Mouse (Mus musculus) embryonic facial prominence, embryonic 12.5 days (tissue): ENCODE results near the gene Sec1. TPM values are rescaled to one million over a fixed set of nuclear protein-coding genes. Genes with fewer than 3 reads are reported as not detected.

ENCODE experiments used
- ATAC-seq: fragments of 200-750 bp; cut with Nextera tagmentation; 2 replicates; pipeline ENCODE4 v1.8.0; 2017; ENCODE audit not compliant: insufficient number of reproducible peaks, insufficient read depth, low FRiP score, low TSS enrichment
- H3K27ac ChIP-seq: fragments of 300-500 bp; sonication (generic); 2 replicates; pipeline ENCODE4 v1.5.1; 2016; ENCODE audit warnings: mild to moderate bottlenecking
- H3K27me3 ChIP-seq: fragments of 300-500 bp; sonication (generic); 2 replicates; pipeline ENCODE4 v1.6.1; 2016; ENCODE audit warnings: mild to moderate bottlenecking, moderate library complexity
- H3K36me3 ChIP-seq: fragments of 300-500 bp; sonication (generic); 2 replicates; pipeline ENCODE4 v1.6.1; 2016; ENCODE audit warnings: mild to moderate bottlenecking
- H3K4me1 ChIP-seq: fragments of 300-500 bp; sonication (generic); 2 replicates; pipeline ENCODE4 v1.6.1; 2016
- H3K4me2 ChIP-seq: fragments of 300-500 bp; sonication (generic); replicated peaks from 2 replicates; pipeline ENCODE4 v1.6.1; 2016; ENCODE audit warnings: mild to moderate bottlenecking, moderate library complexity
- H3K4me3 ChIP-seq: fragments of 300-500 bp; sonication (generic); 2 replicates; pipeline ENCODE4 v1.5.1; 2016; ENCODE audit warnings: mild to moderate bottlenecking
- H3K9ac ChIP-seq: fragments of 300-500 bp; sonication (generic); 2 replicates; pipeline ENCODE4 v1.6.1; 2016; ENCODE audit warnings: mild to moderate bottlenecking, moderate library complexity
- H3K9me3 ChIP-seq: fragments of 300-500 bp; sonication (generic); 2 replicates; pipeline ENCODE4 v1.6.1; 2016; ENCODE audit warnings: mild to moderate bottlenecking, moderate library complexity
- WGBS: fragments of 180-500 bp; shearing (Covaris S2); methylation state at CpG from one replicate; pipeline ENCODE4 v1.1.7; 2016; 5-methylcytosine and 5-hydroxymethylcytosine counted together
- polyA plus RNA-seq: library from polyadenylated mRNA; unstranded; fragments of >200 nt; fragmentation: Nextera tagmentation; extraction: Ambion mirVana; gene quantifications from 2 replicates; pipeline ENCODE4 v1.2.1, GENCODE M21; 2016

Sec1 gene
- polyA plus RNA-seq, 1 experiment from 2014 or later: 3.1 TPM

DNA sequence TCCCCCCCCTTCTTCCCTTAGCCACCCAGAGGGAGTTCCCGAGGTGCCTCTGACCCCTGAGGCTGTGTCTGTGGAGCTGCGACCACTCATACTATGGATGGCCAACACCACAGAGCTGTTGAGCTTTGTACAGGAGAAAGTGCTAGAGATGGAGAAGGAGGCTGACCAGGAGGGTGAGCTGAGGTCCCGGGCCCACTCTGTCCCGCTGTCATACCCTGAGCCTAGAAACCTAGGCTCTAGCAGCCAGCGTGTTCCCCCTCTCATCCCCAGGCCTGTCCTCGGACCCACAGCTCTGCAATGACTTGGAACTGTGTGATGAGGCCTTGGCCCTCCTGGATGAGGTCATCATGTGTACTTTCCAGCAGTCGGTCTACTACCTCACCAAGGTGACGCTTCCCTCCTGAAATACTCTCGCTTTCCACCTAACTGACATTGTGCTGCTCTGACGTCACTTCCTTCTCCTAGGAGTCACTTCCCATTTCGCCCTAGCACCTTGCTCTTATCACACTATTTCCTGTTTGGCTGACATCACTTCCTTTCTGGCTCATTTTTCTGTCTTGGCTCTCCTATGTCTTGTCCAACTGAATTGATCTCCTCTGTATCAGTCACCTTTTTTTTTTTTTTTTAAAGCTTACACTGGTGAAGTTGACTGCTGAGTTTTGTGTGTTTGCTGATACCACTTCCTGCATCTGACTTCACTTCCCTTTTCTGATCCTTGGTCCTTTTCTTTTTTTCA is 59.1 kb downstream of the Sec1 start:
- H3K4me1 ChIP-seq: peaks cover 16% of the 10 kb centered on the region
- peaks cover 8% of the 10 kb centered on the region; the same call in 1 of the 2 replicates for H3K36me3 ChIP-seq
- H3K27me3 ChIP-seq: peaks cover 6% of the 10 kb centered on the region; the same call in 1 of the 2 replicates
- H3K4me2 ChIP-seq: no peak overlapping the region
- no peak for ATAC-seq
- no peak overlapping the region for H3K4me3 ChIP-seq
- 88% methylated on average over 11 of the region's 11 CpGs for WGBS
- no peaks in the 10 kb centered on the region for H3K9me3 ChIP-seq
- 0 out of 2 replicates have a peak overlapping the region, but pooled peaks have one; percentile 23 for H3K27ac ChIP-seq
- H3K9ac ChIP-seq: no peak overlapping the region

- no peaks in the 10 kb centered on the region for H3K9me3 ChIP-seq
- 14% methylated on average over 31 of the region's 35 CpGs for WGBS
- peaks cover 24% of the 10 kb centered on the region for H3K27me3 ChIP-seq
- peaks cover 9% of the 10 kb centered on the region for H3K4me1 ChIP-seq
- H3K27ac ChIP-seq: 0 out of 2 replicates have a peak overlapping the region, but pooled peaks have one; percentile 6
- H3K9ac ChIP-seq: peak overlapping the region; percentile 63
- H3K36me3 ChIP-seq: peaks cover 8% of the 10 kb centered on the region; the same call in 1 of the 2 replicates
- no peak for ATAC-seq
- H3K4me3 ChIP-seq: peak overlapping the region; percentile 30
- H3K4me2 ChIP-seq: peak overlapping the region; percentile 54
These were observed 61.7 kb downstream of the Sec1 start for GRCm38 (mm10) chr7:45632499-45632898.

GRCm38 (mm10) chr7:45630064-45630907 is 63.9 kb downstream of the Sec1 start:
- peaks cover 29% of the 10 kb centered on the region for H3K27me3 ChIP-seq
- 73% methylated on average over 23 of the region's 23 CpGs for WGBS
- ATAC-seq: no peak
- H3K4me1 ChIP-seq: peaks cover 9% of the 10 kb centered on the region
- no peak overlapping the region for H3K4me3 ChIP-seq
- no peak overlapping the region for H3K9ac ChIP-seq
- no peak overlapping the region for H3K4me2 ChIP-seq
- H3K36me3 ChIP-seq: no peaks in the 10 kb centered on the region
- H3K27ac ChIP-seq: no peak overlapping the region
- H3K9me3 ChIP-seq: no peaks in the 10 kb centered on the region

DNA sequence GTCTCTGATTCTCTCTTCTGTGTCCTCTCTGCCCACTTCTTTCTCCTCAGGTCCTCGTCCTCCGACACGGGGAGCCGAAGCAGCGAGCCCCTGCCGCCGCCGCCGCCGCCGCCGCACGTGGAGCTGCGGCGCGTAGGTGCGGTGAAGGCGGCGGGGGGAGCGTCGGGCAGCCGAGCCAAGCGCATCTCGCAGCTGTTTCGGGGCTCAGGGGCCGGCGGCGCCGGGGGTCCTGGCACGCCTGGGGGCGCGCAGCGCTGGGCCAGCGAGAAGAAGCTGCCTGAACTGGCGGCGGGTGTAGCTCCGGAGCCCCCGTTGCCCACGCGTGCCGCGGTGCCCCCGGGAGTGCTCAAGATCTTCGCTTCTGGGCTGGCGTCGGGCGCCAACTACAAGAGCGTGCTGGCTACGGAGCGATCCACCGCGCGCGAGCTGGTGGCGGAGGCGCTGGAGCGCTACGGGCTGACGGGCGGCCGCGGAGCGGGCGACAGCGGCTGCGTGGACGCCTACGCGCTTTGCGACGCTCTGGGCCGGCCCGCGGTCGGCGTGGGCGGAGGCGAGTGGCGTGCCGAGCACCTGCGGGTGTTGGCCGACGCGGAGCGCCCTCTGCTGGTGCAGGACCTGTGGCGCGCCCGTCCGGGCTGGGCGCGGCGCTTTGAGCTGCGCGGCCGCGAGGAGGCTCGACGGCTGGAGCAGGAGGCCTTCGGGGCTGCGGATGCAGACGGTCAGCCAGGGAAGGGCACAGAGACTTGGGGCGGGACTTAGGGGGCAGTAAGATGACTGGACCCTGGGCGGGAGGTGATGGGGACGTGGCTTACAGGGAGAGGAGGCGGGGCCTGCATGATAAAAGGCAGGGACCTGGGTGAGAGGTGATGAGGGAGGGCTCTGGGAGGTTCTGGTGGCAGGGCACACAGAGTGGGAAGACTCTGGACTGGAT is 65.6 kb downstream of the Sec1 start:
- H3K27ac ChIP-seq: peak overlapping the region; percentile 60; the same call in 1 of the 2 replicates

More for the DNA sequence above, 65.6 kb downstream of the Sec1 start:
- 1% methylated on average over 105 of the region's 105 CpGs for WGBS
- Histone ChIP-seq H3K4me3 (peak overlapping the region; percentile 59), H3K4me2 (peak overlapping the region; percentile 98), H3K9ac (peak overlapping the region; percentile 75), H3K4me1 (peaks cover 9% of the 10 kb centered on the region), H3K27me3 (peaks cover 29% of the 10 kb centered on the region), H3K9me3 (no peaks in the 10 kb centered on the region), H3K36me3 (no peaks in the 10 kb centered on the region)
- ATAC-seq: peak; percentile 61

Other genes with a start within 250 kb of the Sec1 start
- 5,211 and 5,392 TPM in 2 replicates for gene Ftl1, start 234.5 kb downstream of the Sec1 start, polyA plus RNA-seq
- 220 and 224 TPM in 2 replicates for gene Bax, start 227.5 kb downstream of the Sec1 start, polyA plus RNA-seq
- 0.92 and 1.2 TPM in 2 replicates for gene Tulp2, start 212.5 kb downstream of the Sec1 start, polyA plus RNA-seq
- gene Gm45808, start 207.6 kb downstream of the Sec1 start, polyA plus RNA-seq: not detected in 2 replicates
- gene Dhdh, start 205.6 kb downstream of the Sec1 start, polyA plus RNA-seq: 3.0 and 3.7 TPM in 2 replicates
- gene Nucb1, start 184.0 kb downstream of the Sec1 start, polyA plus RNA-seq: 161 and 172 TPM in 2 replicates
- gene Ppp1r15a, start 168.1 kb downstream of the Sec1 start, polyA plus RNA-seq: 24.1 and 25.6 TPM in 2 replicates
- gene Plekha4, start 168.1 kb downstream of the Sec1 start, polyA plus RNA-seq: 3.0 and 3.2 TPM in 2 replicates
- gene Hsd17b14, start 139.5 kb downstream of the Sec1 start, polyA plus RNA-seq: 0.56 and 1.5 TPM in 2 replicates
- 49.9 and 59.3 TPM in 2 replicates for gene Bcat2, start 124.2 kb downstream of the Sec1 start, polyA plus RNA-seq
- 0.17 TPM in 1 of 2 replicates, not detected in the other for gene Fgf21, start 78.9 kb downstream of the Sec1 start, polyA plus RNA-seq
- 0.56 and 0.61 TPM in 2 replicates for gene Fut1, start 77.1 kb downstream of the Sec1 start, polyA plus RNA-seq
- 0.10 and 0.23 TPM in 2 replicates for gene Izumo1, start 72.6 kb downstream of the Sec1 start, polyA plus RNA-seq
- 16.4 and 16.8 TPM in 2 replicates for gene Rasip1, start 66.9 kb downstream of the Sec1 start, polyA plus RNA-seq
- gene Mamstr, start 54.4 kb downstream of the Sec1 start, polyA plus RNA-seq: 4.0 and 5.4 TPM in 2 replicates
- 0.27 and 0.51 TPM in 2 replicates for gene Fut2, start 28.0 kb downstream of the Sec1 start, polyA plus RNA-seq
- gene Ntn5, start 10.4 kb downstream of the Sec1 start, polyA plus RNA-seq: 0.67 and 0.73 TPM in 2 replicates
- gene Car11, start 5.4 kb upstream of the Sec1 start, polyA plus RNA-seq: 11.5 and 14.1 TPM in 2 replicates
- 6.9 and 11.5 TPM in 2 replicates for gene Dbp, start 10.7 kb upstream of the Sec1 start, polyA plus RNA-seq
- 926 and 973 TPM in 2 replicates for gene Rpl18, start 21.1 kb upstream of the Sec1 start, polyA plus RNA-seq
- gene Sphk2, start 23.6 kb upstream of the Sec1 start, polyA plus RNA-seq: 34.7 and 35.3 TPM in 2 replicates
- gene Fam83e, start 26.8 kb upstream of the Sec1 start, polyA plus RNA-seq: 1.3 TPM in 2 replicates
- gene Spaca4, start 31.4 kb upstream of the Sec1 start, polyA plus RNA-seq: not detected in 2 replicates
- gene Lmtk3, start 89.3 kb upstream of the Sec1 start, polyA plus RNA-seq: 3.3 and 5.2 TPM in 2 replicates
- gene Sult2b1, start 90.3 kb upstream of the Sec1 start, polyA plus RNA-seq: 1.6 and 2.5 TPM in 2 replicates
- 173 and 176 TPM in 2 replicates for gene Cyth2, start 120.2 kb upstream of the Sec1 start, polyA plus RNA-seq
- 2.4 and 2.5 TPM in 2 replicates for gene Kcnj14, start 130.4 kb upstream of the Sec1 start, polyA plus RNA-seq
- 75.6 and 76.3 TPM in 2 replicates for gene Grwd1, start 136.5 kb upstream of the Sec1 start, polyA plus RNA-seq
- gene Kdelr1, start 178.4 kb upstream of the Sec1 start, polyA plus RNA-seq: 53.6 and 66.3 TPM in 2 replicates
- gene Grin2d, start 184.0 kb upstream of the Sec1 start, polyA plus RNA-seq: 0.56 and 0.64 TPM in 2 replicates
- gene Syngr4, start 202.3 kb upstream of the Sec1 start, polyA plus RNA-seq: 0.33 and 0.82 TPM in 2 replicates
- gene Tmem143, start 202.5 kb upstream of the Sec1 start, polyA plus RNA-seq: 5.7 and 6.5 TPM in 2 replicates
- gene Emp3, start 227.0 kb upstream of the Sec1 start, polyA plus RNA-seq: 78.5 and 84.9 TPM in 2 replicates
- 3.8 and 4.2 TPM in 2 replicates for gene Ccdc114, start 229.7 kb upstream of the Sec1 start, polyA plus RNA-seq